Mouse (Mus musculus): ENCODE data around the gene Vrk3. TPM values are rescaled to one million over a fixed set of nuclear protein-coding genes. Genes with fewer than 3 reads are reported as not detected.

Gene Vrk3
- polyA plus RNA-seq (2017; shearing (Covaris generic)), result 111 TPM

GRCm38 (mm10) chr7:44748101-44749044 is at the start of gene Vrk3:
TSS of gene Vrk3 (plus strand) at chr7:44748413.

GRCm38 (mm10) chr7:44708574-44708973 is 39.6 kb upstream of the Vrk3 start, which contains the start of gene Izumo2:
TSS of gene Izumo2 (plus strand) at chr7:44708742.

GRCm38 (mm10) chr7:44750950-44751349 is 2.7 kb downstream of the Vrk3 start, which contains the start of gene Zfp473:
TSS of gene Zfp473 (minus strand) at chr7:44751050.

GRCm38 (mm10) chr7:44815721-44816469 is 67.7 kb downstream of the Vrk3 start, which contains the start of the genes Nup62 and Il4i1:
TSS of gene Nup62 (plus strand) at chr7:44816088.
TSS of gene Il4i1 (plus strand) at chr7:44816387.

GRCm38 (mm10) chr7:44816470-44817021 is 68.3 kb downstream of the Vrk3 start, which contains the start of gene Atf5:
TSS of gene Atf5 (minus strand) at chr7:44816658.

Other genes with a start within 250 kb of the Vrk3 start
- gene Mybpc2, start 223.8 kb upstream of the Vrk3 start, polyA plus RNA-seq (2017; shearing (Covaris generic)), result not detected
- 1.8 TPM for gene Spib, start 216.3 kb upstream of the Vrk3 start, polyA plus RNA-seq (2017; shearing (Covaris generic))
- 58.3 TPM for gene Pold1, start 199.6 kb upstream of the Vrk3 start, polyA plus RNA-seq (2017; shearing (Covaris generic))
- gene Nr1h2, start 194.5 kb upstream of the Vrk3 start, polyA plus RNA-seq (2017; shearing (Covaris generic)), result 143 TPM
- 2.2 TPM for gene Napsa, start 176.0 kb upstream of the Vrk3 start, polyA plus RNA-seq (2017; shearing (Covaris generic))
- not detected for gene Kcnc3, start 157.7 kb upstream of the Vrk3 start, polyA plus RNA-seq (2017; shearing (Covaris generic))
- not detected for gene Myh14, start 77.6 kb upstream of the Vrk3 start, polyA plus RNA-seq (2017; shearing (Covaris generic))
- not detected for gene Izumo2, start 39.7 kb upstream of the Vrk3 start, polyA plus RNA-seq (2017; shearing (Covaris generic))
- 0.57 TPM for gene Zfp473, start 2.6 kb downstream of the Vrk3 start, polyA plus RNA-seq (2017; shearing (Covaris generic))
- gene Nup62, start 67.7 kb downstream of the Vrk3 start, polyA plus RNA-seq (2017; shearing (Covaris generic)), result 61.7 TPM
- gene Il4i1, start 68.0 kb downstream of the Vrk3 start, polyA plus RNA-seq (2017; shearing (Covaris generic)), result 2.9 TPM
- 0.42 TPM for gene Atf5, start 68.2 kb downstream of the Vrk3 start, polyA plus RNA-seq (2017; shearing (Covaris generic))
- 17.3 TPM for gene Akt1s1, start 100.6 kb downstream of the Vrk3 start, polyA plus RNA-seq (2017; shearing (Covaris generic))
- 97.4 TPM for gene Tbc1d17, start 100.7 kb downstream of the Vrk3 start, polyA plus RNA-seq (2017; shearing (Covaris generic))
- gene Pnkp, start 108.7 kb downstream of the Vrk3 start, polyA plus RNA-seq (2017; shearing (Covaris generic)), result 93.3 TPM
- gene Ptov1, start 121.4 kb downstream of the Vrk3 start, polyA plus RNA-seq (2017; shearing (Covaris generic)), result 9.7 TPM
- gene Med25, start 144.3 kb downstream of the Vrk3 start, polyA plus RNA-seq (2017; shearing (Covaris generic)), result 40.3 TPM
- gene Fuz, start 147.7 kb downstream of the Vrk3 start, polyA plus RNA-seq (2017; shearing (Covaris generic)), result 48.2 TPM
- gene Ap2a1, start 181.1 kb downstream of the Vrk3 start, polyA plus RNA-seq (2017; shearing (Covaris generic)), result 33.7 TPM
- gene Tsks, start 194.8 kb downstream of the Vrk3 start, polyA plus RNA-seq (2017; shearing (Covaris generic)), result not detected
- gene Cpt1c, start 226.4 kb downstream of the Vrk3 start, polyA plus RNA-seq (2017; shearing (Covaris generic)), result 0.42 TPM
- 182 TPM for gene Prmt1, start 238.2 kb downstream of the Vrk3 start, polyA plus RNA-seq (2017; shearing (Covaris generic))
- 257 TPM for gene Irf3, start 249.2 kb downstream of the Vrk3 start, polyA plus RNA-seq (2017; shearing (Covaris generic))

Measured in activated CD4-positive, CD25-positive, alpha-beta regulatory T cell, adult 9 weeks (primary cell).